Mouse (Mus musculus) cortical plate, adult 2 months (tissue): ENCODE results near the gene Acsl4.

Experiments
- CTCF ChIP-seq: fragments of 200-500 bp; IDR thresholded peaks from 2 replicates; pipeline ENCODE4 v1.5.1; 2011; ENCODE audit warnings: mild to moderate bottlenecking, control low read depth, low read length; ENCODE audit not compliant: insufficient read depth; ENCODE audit errors: extremely low read depth
- POLR2A ChIP-seq: fragments of 200-500 bp; IDR thresholded peaks from 2 replicates; pipeline ENCODE4 v1.6.1; 2011; ENCODE audit warnings: mild to moderate bottlenecking, low read length, control low read depth; ENCODE audit not compliant: insufficient read depth; ENCODE audit errors: extremely low read depth

- no peak for TF ChIP-seq POLR2A
- TF ChIP-seq CTCF, result no peak
Measured at GRCm38 (mm10) chrX:142316106-142316505, 74.2 kb downstream of the Acsl4 start.
